Mouse (Mus musculus) spleen, adult 2 months (tissue): Measurements from ENCODE around the gene Gm20388. TPM values are rescaled to one million over a fixed set of nuclear protein-coding genes. Genes with fewer than 3 reads are reported as not detected.
A peak's percentile ranks its signal among the peaks of the same experiment; 100 is the strongest.

Source experiments
- DNase-seq, 2 experiments: peaks; one replicate each; pipeline versions ENCODE4 v3.0.0 to v3.0.0-alpha.2; 2012 to 2021; ENCODE audit warnings: low spot score in 2 of 2, low read depth in 1 of 2
- H3K27ac ChIP-seq: fragments of 200-500 bp; 2 replicates; pipeline ENCODE4 v1.5.1; 2012; ENCODE audit warnings: low read length, inconsistent platforms; ENCODE audit not compliant: insufficient read depth
- H3K27me3 ChIP-seq: fragments of 200-500 bp; 2 replicates; pipeline ENCODE4 v1.6.1; 2012; ENCODE audit warnings: mild to moderate bottlenecking, moderate library complexity, low read length, inconsistent platforms; ENCODE audit not compliant: control insufficient read depth, insufficient read depth
- H3K36me3 ChIP-seq: fragments of 200-500 bp; 2 replicates; pipeline ENCODE4 v1.6.1; 2012; ENCODE audit warnings: mild to moderate bottlenecking, low read length, inconsistent platforms; ENCODE audit not compliant: control insufficient read depth, insufficient read depth
- H3K4me1 ChIP-seq: fragments of 200-500 bp; 2 replicates; pipeline ENCODE4 v1.6.1; 2011; ENCODE audit warnings: inconsistent platforms; ENCODE audit not compliant: control insufficient read depth, insufficient read depth, insufficient read length
- H3K4me3 ChIP-seq: fragments of 200-500 bp; 2 replicates; pipeline ENCODE4 v1.5.1; 2011; ENCODE audit warnings: mild to moderate bottlenecking, inconsistent platforms; ENCODE audit not compliant: insufficient read depth, insufficient read length; ENCODE audit errors: extremely low read depth
- CTCF ChIP-seq: fragments of 200-500 bp; IDR thresholded peaks from 2 replicates; pipeline ENCODE4 v1.5.1; 2011; ENCODE audit warnings: mild to moderate bottlenecking, inconsistent platforms; ENCODE audit not compliant: insufficient read depth, insufficient read length, insufficient replicate concordance; ENCODE audit errors: extremely low read depth
- POLR2A ChIP-seq: fragments of 200-500 bp; IDR thresholded peaks from 2 replicates; pipeline ENCODE4 v1.6.1; 2011; ENCODE audit warnings: low read depth, low read length, inconsistent platforms
- WGBS: fragments of 180-500 bp; shearing (Covaris S2); methylation state at CpG from one replicate; pipeline ENCODE4 v1.1.7; 2018; 5-methylcytosine and 5-hydroxymethylcytosine counted together
- polyA plus RNA-seq: library from polyadenylated mRNA; depleted of rRNA; stranded (reverse); fragments of >200 nt; gene quantifications from 2 replicates; pipeline ENCODE4 v1.2.3, GENCODE M21; 2012

Gm20388 gene
- polyA plus RNA-seq, 1 experiment: 26.1 TPM

DNA sequence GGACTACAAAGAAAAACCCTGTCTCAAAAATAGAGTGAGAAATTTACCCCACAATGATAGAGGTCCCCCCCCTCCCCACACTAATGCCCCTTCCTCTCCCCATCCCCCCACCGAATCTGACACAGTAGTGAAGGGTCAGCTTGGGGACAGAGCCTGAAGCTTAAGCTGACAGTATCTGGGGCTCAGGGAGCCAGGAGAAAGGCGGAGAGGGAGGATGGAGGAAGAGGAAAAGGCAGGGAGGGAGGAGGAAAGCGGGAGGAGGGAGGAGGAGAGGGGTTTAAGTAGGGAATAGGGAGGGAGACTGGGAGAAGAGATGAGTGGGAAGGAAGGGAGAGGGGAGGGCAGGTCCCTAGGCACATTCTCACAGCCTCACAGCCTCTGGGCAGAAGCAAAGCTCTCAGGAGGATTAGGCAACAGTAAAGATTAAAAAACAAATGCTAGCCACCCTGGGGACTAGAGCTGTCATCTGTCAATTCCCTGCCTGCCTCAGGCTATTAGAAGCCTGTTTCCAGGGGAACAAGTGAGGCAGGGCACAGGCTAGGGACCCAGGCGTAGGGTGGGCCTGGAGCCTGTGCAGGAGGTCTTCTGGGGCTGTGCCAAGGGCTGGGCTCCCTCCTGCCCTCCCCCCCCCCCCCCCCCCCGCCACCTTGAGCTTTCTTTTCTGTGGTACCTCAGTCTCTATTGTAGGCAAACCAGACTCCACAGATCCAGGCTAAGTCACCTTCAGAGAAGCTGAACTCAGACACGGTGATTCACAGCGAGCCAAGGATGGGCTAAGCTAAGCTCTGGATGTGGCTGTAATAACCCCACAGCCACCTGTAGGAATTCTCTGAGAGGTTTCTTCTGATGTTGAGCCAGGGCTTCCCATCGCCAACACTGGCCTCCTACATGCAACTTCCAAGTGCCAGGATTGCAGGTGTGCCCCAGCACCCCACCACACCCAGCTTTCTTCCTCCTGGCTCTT lies 706.3 kb downstream of the Gm20388 start:
- 89% methylated on average over 7 of the region's 8 CpGs for WGBS
- no peak for TF ChIP-seq POLR2A
- no peak for TF ChIP-seq CTCF
- DNase-seq: no peak
- Histone ChIP-seq H3K27me3 (no peaks in the 10 kb centered on the region), H3K27ac (no peak overlapping the region), H3K4me3 (no peak overlapping the region), H3K4me1 (no peaks in the 10 kb centered on the region), H3K36me3 (no peaks in the 10 kb centered on the region)

DNA sequence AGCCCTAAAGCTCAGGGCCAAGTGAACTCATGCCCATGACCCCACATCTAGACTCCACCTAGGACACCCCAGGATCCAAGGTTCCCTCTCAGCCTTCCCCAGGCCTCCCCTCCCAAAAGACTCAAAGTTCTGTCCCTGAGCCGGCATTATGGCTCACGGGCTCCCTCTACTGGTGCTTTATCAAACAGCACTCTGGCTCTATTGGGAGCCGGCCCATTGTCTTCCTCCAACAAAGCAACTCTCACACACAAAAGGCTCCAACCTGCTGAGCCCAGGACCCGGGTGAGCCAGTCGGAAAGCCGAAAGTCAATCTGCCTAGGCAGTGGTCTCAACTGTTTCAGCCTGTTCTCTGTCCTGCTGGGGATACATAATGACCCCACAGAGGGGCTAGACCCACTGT lies 707.5 kb downstream of the Gm20388 start:
- peak; percentile 25 to 56 for DNase-seq
- TF ChIP-seq CTCF (peak; percentile 77; the same call in 1 of the 2 replicates), POLR2A (no peak)
- Histone ChIP-seq H3K27me3 (no peaks in the 10 kb centered on the region), H3K27ac (no peak overlapping the region), H3K4me1 (no peaks in the 10 kb centered on the region), H3K4me3 (no peak overlapping the region), H3K36me3 (no peaks in the 10 kb centered on the region)
- 1% methylated on average over 6 of the region's 6 CpGs for WGBS

DNA sequence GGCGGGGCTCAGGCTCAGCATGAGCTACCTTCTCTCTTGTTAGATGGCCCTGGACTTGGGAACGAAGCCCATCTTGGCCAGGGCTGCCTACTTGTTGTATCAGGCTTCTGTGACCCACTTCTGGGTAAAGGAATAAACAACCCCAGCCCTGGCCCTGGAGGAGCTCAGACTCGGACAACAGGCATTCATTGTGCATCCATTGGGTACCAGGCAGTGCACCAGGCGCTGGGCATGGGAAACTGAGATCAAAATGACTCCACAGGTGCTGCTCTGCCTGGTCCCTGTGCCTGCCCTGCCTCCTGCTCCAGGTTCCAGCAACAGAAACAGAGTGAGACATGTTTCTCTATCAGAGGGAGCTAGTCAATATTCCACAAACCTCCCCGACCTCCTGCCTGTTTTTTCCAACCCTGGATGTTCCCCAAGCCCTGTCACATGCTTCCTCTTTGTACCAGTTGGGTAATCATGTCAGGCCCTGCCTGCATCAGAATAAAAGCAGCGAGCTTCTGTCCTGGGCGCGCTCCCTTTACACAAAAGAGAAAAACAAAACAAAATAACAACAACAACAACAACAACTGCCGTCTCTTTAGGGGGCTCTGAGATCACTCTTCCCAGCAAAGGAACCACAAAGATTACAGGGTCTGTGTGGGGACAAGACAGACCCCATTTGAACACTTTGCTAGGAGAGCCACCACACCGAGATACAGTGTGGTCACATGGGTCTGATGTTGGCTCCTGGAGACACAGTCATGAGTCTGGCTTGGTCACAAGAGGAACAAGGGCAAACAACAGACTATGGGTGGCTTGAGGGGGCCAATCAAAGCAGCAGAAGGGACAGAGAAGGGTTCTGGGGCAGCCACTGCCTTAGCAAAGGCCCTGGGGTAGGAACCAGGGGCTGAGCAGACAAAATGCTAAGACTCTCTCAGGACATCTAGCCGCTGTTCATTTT lies 708.9 kb downstream of the Gm20388 start:
- no peak for DNase-seq
- Histone ChIP-seq H3K27me3 (no peaks in the 10 kb centered on the region), H3K4me1 (no peaks in the 10 kb centered on the region), H3K36me3 (no peaks in the 10 kb centered on the region), H3K4me3 (no peak overlapping the region), H3K27ac (no peak overlapping the region)
- TF ChIP-seq CTCF (no peak), POLR2A (no peak)
- WGBS: 72% methylated on average over 11 of the region's 11 CpGs

DNA sequence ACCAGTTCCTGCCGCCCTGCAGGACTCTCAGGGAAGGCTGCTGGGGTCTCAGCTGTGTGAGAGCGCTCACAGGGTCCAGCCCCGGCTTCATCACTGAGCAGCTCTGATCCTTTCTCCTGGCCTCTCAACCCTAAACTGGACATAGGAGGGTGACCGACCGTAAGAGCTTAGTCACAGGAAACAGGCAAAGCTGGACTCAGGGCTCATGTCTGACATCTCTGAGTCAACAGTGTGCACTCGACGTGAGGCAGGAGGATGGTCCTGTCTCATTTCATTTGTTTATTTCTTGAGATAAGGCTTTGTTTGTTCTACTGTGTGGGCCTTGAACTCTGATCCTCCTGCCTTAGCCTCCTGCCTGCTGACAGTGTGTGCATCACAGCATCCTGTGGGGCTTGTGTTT lies 709.8 kb downstream of the Gm20388 start:
- Histone ChIP-seq H3K27ac (no peak overlapping the region), H3K4me1 (no peaks in the 10 kb centered on the region), H3K27me3 (no peaks in the 10 kb centered on the region), H3K4me3 (no peak overlapping the region), H3K36me3 (no peaks in the 10 kb centered on the region)
- no peak for DNase-seq
- TF ChIP-seq CTCF: no peak
- TF ChIP-seq POLR2A: no peak
- 85% methylated on average over 7 of the region's 7 CpGs for WGBS

DNA sequence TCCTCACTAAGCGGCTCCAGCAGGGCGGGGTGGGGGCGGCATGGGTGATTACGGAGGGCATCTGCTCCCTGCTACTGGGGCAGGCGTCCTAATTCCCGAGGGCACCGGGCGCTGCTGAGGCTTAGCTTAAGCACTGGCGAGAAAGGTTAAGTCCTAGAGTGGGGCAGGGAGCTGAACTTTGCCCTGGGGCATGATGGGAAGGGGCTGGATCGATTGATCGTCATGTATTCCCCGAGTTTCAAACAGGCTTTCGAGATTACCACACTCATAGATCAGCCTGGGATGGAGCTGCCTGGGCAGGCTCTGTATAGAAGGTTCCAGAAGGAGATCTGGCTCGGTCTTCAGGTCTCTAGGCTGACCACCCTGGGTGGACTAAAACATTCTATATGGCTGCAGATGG lies 711.5 kb downstream of the Gm20388 start:
- Histone ChIP-seq H3K4me1 (no peaks in the 10 kb centered on the region), H3K36me3 (no peaks in the 10 kb centered on the region), H3K27ac (no peak overlapping the region), H3K27me3 (no peaks in the 10 kb centered on the region), H3K4me3 (no peak overlapping the region)
- 90% methylated on average over 14 of the region's 14 CpGs for WGBS
- no peak for DNase-seq
- TF ChIP-seq CTCF (no peak), POLR2A (no peak)

DNA sequence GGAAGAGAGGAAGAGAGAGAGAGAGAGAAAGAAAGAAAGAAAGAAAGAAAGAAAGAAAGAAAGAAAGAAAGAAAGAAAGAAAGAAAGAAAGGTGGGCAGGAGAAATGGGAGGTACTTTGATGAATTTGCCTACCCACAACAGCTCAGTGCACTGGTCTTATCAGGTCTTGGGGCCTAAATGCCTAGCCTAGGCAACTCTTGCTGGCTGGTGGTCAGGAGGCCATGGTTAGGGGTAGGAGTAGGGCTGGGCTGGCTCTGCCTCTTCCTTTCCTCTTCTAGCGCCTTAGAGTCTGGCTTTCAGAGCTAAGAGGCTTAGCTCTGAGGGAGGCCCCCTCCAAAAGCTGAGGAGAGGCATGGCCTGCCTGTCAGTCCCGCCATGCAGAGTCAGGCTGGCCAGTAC lies 713.0 kb downstream of the Gm20388 start:
- DNase-seq: no peak
- no peaks in the 10 kb centered on the region for H3K27me3 ChIP-seq

More for the DNA sequence above, 713.0 kb downstream of the Gm20388 start:
- no peak for TF ChIP-seq CTCF
- TF ChIP-seq POLR2A: no peak
- Histone ChIP-seq H3K4me3 (no peak overlapping the region), H3K27ac (no peak overlapping the region), H3K36me3 (no peaks in the 10 kb centered on the region), H3K4me1 (no peaks in the 10 kb centered on the region)
- WGBS: 72% methylated on average over 2 of the region's 2 CpGs
